Comparison of ENCODE assay signal across 23 mouse cellular contexts in genomic region chr10:62993991-62994390, GRCm38 (mm10). TPM values are rescaled to one million over a fixed set of nuclear protein-coding genes. Genes with fewer than 3 reads are reported as not detected.
"Had no signal": no experiment of that assay in that cellular context is flagged by ENCODE, and none has a peak within 500 bp of the region (broad histone marks: within the 10 kb centered on the region; RNA-seq: fewer than 3 reads in every experiment).

No protein-coding gene starts in this region.

- H3K9ac ChIP-seq: liver, embryonic 13.5 days; liver, embryonic 15.5 days; liver, postnatal 0 days; lung, embryonic 15.5 days; midbrain, embryonic 12.5 days; neural tube, embryonic 13.5 days; neural tube, embryonic 15.5 days; stomach, embryonic 15.5 days had no signal

- H3K9me3 ChIP-seq: liver, embryonic 13.5 days; liver, embryonic 15.5 days; lung, embryonic 15.5 days; midbrain, embryonic 12.5 days; neural tube, embryonic 13.5 days; neural tube, embryonic 15.5 days; stomach, embryonic 15.5 days had no signal

- H3K27ac ChIP-seq: liver, embryonic 13.5 days; liver, embryonic 15.5 days; lung, embryonic 15.5 days; macrophage; midbrain, embryonic 12.5 days; neural tube, embryonic 13.5 days; neural tube, embryonic 15.5 days; stomach, embryonic 15.5 days had no signal

- H3K4me3 ChIP-seq: liver, embryonic 13.5 days; liver, embryonic 15.5 days; lung, embryonic 15.5 days; megakaryocyte, embryonic 14.5 days; midbrain, embryonic 12.5 days; myocyte; neural tube, embryonic 13.5 days; neural tube, embryonic 15.5 days; stomach, embryonic 15.5 days had no signal

- H3K4me1 ChIP-seq: liver, embryonic 13.5 days; liver, embryonic 15.5 days; lung, embryonic 15.5 days; megakaryocyte, embryonic 14.5 days; midbrain, embryonic 12.5 days; neural tube, embryonic 13.5 days; neural tube, embryonic 15.5 days; stomach, embryonic 15.5 days had no signal

- DNase-seq: liver, embryonic 13.5 days; liver, postnatal 0 days; lung, adult 2 months; lung, postnatal 14 days; lung, postnatal 36 days; midbrain, embryonic 14.5 days; right cerebral cortex, adult 18-20 months; right cerebral cortex, postnatal 25 days; right cerebral cortex, postnatal 4 days; spleen, adult 18-20 months; thymus, adult 18-20 months; thymus, postnatal 14 days; thymus, postnatal 36 days had no signal

- H3K27me3 ChIP-seq: liver, embryonic 13.5 days; liver, embryonic 15.5 days; lung, embryonic 15.5 days; megakaryocyte, embryonic 14.5 days; midbrain, embryonic 12.5 days; neural tube, embryonic 13.5 days; neural tube, embryonic 15.5 days; stomach, embryonic 15.5 days had no signal

- H3K36me3 ChIP-seq: liver, embryonic 15.5 days had no signal

RNA-seq across cellular contexts. Expression of gene Pbld2, which starts 30.1 kb away (rescaled TPM):
- total RNA-seq: megakaryocyte progenitor cell, adult 5-6 weeks had no signal
